Mouse (Mus musculus): ENCODE measurements around the gene Mgst3. TPM values are rescaled to one million over a fixed set of nuclear protein-coding genes. Genes with fewer than 3 reads are reported as not detected.
"Not testable (repeated sequence)": the region's sequence is repeated elsewhere in the genome, so short reads cannot be mapped to it uniquely, and the experiment has no call there.

Mgst3 gene
- total RNA-seq, 4 experiments from 2014 or later = 127 to 180 (median 152) TPM

DNA sequence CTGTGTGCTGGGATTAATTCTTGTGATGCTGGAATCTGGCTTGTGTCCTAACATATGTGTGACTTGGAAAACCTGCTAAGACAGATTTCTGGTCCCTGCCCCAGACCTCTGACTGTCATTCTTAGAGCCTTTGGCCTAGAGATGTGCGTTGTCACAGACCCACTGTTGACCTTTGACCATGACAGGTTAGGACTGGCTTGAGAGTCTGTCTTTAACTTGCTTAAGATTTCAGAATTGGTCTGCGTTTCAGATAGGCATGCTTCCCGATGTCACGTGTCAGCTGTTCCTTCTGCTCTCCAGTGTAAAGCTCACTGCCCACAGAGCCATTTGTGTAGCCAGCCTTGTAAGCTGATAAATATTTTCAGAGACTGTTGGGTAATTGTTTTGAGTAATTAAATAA, 30.8 kb downstream of the Mgst3 start:
- DNase-seq (ENCODE audit: low spot score in 2 of 2) = no peak

GRCm38 (mm10) chr1:167360268-167360667, 33.4 kb downstream of the Mgst3 start:
- no peak for DNase-seq (ENCODE audit: low spot score in 2 of 2)

GRCm38 (mm10) chr1:167358731-167359130, 34.9 kb downstream of the Mgst3 start:
- DNase-seq (ENCODE audit: low spot score in 2 of 2) = no peak

DNA sequence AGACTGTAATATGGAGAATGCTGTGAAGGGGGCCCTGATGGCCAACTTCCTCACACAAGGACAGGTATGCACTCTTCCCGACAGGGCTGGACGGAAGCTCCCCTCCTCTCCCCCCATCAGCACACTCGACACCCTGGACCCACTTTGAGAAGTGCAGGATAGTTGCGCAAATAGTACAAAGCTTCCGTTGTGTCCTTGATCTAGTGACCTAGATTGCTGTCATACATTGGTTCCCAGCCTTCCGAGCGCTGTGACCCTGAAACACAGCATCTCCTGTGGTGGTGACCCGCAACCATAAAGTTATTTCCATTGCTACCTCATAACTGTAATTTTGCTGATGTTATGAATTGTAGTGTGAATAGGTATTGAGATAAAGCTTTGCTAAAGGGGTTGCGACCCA, 36.3 kb downstream of the Mgst3 start:
- no peak for DNase-seq (ENCODE audit: low spot score in 2 of 2)

DNA sequence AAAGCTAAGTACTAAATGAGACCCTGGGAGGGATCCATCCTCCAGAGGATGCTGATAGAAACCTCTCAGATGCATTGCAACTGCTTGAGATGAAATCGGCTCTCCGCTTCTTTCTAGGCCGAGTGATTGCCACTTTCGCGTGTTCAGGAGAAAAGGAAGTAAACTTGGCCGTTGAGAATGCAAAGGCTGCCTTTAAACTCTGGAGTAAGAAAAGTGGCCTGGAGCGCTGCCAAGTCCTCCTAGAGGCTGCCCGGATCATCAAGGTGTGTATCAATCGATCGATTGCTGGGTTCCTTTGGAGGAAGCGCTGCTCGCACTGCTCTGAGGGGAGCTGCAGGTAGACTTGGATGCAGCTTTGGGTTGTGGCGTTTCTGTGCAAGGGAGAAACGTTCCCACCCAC, 41.2 kb downstream of the Mgst3 start:
- no peak for DNase-seq (ENCODE audit: low spot score in 2 of 2)

GRCm38 (mm10) chr1:167350597-167351415, 42.8 kb downstream of the Mgst3 start:
- DNase-seq (ENCODE audit: low spot score in 2 of 2) = no peak

- peak; percentile 84 to 85 for DNase-seq (ENCODE audit: low spot score in 2 of 2)
These were observed 43.6 kb downstream of the Mgst3 start, which contains the start of gene Aldh9a1 for GRCm38 (mm10) chr1:167349815-167350596. Gene Aldh9a1, plus strand, starts transcription at chr1:167349991.

GRCm38 (mm10) chr1:167349206-167349605, 44.4 kb downstream of the Mgst3 start:
- DNase-seq (ENCODE audit: low spot score in 2 of 2) = not testable (repeated sequence)

DNA sequence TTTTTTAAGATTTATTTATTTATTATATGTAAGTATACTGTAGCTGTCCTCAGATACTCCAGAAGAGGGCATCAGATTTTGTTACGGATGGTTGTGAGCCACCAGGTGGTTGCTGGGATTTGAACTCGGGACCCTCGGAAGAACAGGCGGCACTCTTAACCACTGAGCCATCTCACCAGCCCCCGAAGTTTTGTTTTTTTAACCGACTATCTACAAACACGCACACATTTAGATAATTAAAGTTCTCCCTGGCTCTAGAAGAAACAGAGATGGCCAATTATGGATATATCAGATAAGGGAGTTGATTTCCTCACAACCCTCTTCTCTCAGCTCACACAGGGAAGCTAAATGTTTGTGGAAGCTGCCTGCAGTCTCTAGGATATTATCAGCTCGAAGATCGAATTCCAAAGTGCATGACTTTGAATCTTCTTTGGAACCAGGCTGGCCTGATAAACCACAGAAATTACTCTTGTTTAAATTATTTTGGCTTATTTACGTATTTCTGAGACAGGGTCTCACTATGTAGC, 47.6 kb downstream of the Mgst3 start:
- DNase-seq (ENCODE audit: low spot score in 2 of 2) = not testable (repeated sequence)

DNA sequence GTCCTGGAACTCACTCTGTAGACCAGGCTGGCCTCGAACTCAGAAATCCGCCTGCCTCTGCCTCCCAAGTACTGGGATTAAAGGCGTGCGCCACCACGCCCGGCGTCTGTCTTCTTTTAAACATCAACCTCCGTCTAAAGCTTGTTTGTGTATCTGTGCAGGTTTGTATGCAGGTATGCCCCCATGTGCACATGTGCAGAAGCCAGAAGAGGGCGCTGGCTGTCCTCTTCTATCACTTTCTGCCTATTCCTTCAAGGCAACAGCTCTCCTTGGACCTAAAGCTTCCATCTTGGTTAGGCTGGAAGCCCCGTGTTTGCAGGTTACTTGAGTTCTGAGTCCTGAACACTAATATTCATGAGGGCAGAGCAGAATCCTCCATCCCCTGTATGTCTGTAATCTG, 50.8 kb downstream of the Mgst3 start:
- no peak for DNase-seq (ENCODE audit: low spot score in 2 of 2)

DNA sequence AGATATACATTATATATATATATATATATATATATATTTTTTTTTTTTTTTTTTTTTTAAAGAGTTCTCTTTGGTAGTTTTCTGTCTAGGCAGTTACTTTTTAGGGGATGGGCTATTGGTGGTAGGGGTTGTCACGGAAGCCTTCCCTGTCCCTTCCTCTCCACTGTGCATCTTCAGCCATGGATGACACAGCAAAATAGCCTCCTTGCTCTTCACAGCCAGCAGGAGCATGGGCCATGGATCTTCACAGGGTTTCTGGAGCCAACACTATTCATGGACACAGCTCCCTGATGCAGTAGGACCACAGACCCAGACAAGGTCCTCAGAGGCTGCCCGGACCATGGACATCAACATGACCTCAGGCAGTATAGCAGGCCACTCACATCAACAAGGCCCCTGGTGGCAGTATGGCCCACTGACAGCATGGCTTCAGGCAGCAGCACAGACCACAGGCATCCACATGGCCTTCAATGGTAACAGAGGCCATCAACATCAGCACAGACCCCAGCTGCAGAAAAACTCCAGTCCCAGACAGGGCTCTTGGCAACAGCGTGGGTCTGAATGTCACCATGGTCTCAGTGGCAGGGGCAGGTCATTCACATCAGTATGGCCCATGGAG, 52.6 kb downstream of the Mgst3 start:
- DNase-seq (ENCODE audit: low spot score in 2 of 2) = no peak

DNA sequence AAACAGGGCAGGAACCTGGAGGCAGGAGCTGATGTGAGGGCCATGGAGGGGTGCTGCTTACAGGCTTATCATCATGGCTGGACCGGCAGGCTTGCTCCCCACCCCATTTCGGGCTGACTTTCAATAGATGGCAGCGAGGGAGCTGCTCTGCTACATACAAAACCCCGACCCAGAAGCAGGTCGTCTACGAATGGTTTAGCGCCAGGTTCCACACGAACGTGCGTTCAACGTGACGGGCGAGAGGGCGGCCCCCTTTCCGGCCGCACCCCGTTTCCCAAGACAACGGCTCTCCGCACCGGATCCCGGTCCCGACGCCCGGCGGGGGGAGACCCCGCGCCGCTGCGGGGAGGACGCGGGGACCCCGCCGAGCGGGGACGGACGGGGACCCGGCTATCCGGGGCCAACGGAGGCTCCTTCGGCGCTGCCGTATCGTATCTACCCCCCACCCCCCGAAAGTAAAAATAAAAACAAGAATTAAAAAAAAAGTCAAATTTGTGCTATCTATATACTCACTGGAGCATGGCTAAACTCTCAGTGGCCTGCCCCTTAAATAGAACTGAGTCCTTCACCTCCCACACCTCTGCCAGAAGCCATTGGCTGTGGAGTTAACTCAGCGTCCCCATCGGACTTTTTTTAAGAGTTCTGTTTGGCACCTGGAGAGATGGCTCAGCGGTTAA, 53.4 kb downstream of the Mgst3 start:
- no peak for DNase-seq (ENCODE audit: low spot score in 2 of 2)

DNA sequence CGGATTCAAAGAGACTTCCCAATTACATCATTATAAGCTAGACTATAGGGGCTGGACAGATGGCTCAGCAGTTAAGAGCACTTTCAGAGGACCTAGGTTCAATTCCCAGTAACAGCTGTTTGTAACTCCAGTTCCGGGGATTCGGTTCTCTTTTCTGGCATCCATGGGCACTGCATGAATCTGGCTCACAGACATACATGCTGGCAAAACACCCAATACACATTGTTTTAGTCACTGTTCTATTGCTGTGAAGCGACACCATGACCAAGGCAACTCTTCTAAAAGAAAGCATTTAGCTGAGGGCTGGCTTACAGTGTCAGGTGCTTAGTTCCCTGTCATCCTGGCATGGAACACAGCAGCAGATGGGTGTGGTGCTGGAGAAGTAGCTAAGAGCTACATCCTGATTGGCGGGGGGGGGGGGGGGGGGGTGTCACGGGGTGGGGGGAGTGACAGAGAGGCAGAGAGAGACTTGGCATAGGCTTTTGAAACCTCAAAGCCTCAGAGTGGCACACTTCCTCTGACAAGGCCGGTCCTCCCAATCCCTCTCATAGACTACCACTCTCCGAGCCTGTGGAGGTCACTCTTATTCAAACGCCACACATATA, 54.4 kb downstream of the Mgst3 start:
- DNase-seq (ENCODE audit: low spot score in 2 of 2) = no peak

DNA sequence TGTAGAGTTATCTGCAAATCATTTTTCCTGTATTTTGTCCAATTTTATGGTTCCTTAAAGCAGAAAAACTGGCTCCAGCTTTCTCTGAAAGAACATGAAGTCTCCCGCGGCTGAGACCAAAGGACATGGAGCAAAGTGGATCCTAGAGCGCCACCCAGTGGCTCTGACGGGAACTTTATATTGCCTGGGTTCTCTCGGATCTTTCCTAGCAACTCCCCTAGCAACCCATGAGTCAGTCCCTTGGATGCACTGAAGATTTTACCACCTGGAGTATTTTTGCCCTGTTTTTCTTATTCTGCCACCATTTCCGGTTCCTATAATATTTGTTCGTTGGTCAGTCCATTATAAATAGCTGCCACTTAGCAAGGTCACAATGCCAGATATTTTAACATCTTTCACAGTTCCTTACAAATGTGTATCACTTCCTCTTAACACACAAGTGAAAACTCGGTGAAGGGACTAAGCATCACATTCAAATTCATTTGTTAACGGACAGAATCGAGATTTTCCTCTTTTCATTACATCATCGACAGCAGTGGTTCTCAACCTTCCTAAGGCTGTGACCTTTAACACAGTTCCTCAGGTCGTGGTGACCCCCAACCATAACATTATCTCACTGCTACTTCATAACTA, 56.1 kb downstream of the Mgst3 start:
- peak; percentile 71 to 74 for DNase-seq (ENCODE audit: low spot score in 2 of 2)

GRCm38 (mm10) chr1:167336398-167336797, 57.2 kb downstream of the Mgst3 start:
- DNase-seq (ENCODE audit: low spot score in 2 of 2) = no peak

GRCm38 (mm10) chr1:167331106-167331505, 62.5 kb downstream of the Mgst3 start:
- no peak for DNase-seq (ENCODE audit: low spot score in 2 of 2)

DNA sequence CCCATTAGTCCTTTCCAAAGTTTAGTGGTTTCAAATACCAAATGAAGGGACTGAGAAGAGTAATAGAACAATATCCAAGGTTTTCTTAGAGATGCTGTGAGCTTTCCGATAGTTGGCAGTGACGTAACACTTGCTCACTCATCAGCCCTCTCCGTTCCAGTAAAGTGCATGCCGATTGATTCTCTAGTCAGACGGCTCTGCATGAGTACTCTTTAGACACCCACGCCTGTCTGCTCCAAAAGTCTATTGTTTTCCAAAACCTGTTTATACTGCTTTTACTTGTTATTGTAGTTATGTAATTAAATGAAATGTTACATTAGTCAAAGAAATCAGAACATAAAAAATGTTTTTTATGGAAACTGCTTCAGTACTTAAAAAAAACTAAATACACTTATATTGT, 64.9 kb downstream of the Mgst3 start:
- no peak for DNase-seq (ENCODE audit: low spot score in 2 of 2)
